Mouse (Mus musculus) MEL (cell line): ENCODE results near the gene Gdap1l1. TPM values are rescaled to one million over a fixed set of nuclear protein-coding genes. Genes with fewer than 3 reads are reported as not detected.

ENCODE experiments used
- DNase-seq: peaks from one replicate; pipeline ENCODE4 v3.0.0; 2011; ENCODE audit warnings: low read depth, low spot score
- H3K27ac ChIP-seq: 2 replicates; pipeline ENCODE4 v1.5.1; 2012; ENCODE audit warnings: low read depth, mild to moderate bottlenecking, control low read depth, low read length, moderate library complexity; ENCODE audit not compliant: control insufficient read depth
- H3K27me3 ChIP-seq, 2 experiments: fragments of 150-350 bp in 1 of 2; sonication (generic) in 1 of 2; 2 replicates each; pipeline ENCODE4 v1.6.1; 2012; ENCODE audit warnings: low read length in 2 of 2, mild to moderate bottlenecking in 2 of 2, improper control_type of control experiment in 1 of 2, moderate library complexity in 1 of 2; ENCODE audit not compliant: insufficient read depth in 2 of 2, control insufficient read depth in 1 of 2
- H3K36me3 ChIP-seq, 2 experiments: 2 replicates each; pipeline ENCODE4 v1.6.1; 2012 to 2014; ENCODE audit warnings: low read length in 2 of 2, improper control_type of control experiment in 1 of 2, inconsistent platforms in 1 of 2, mild to moderate bottlenecking in 1 of 2; ENCODE audit not compliant: insufficient read depth in 2 of 2, control insufficient read depth in 1 of 2
- H3K4me1 ChIP-seq, 2 experiments: fragments of 150-350 bp in 1 of 2; sonication (generic) in 1 of 2; 2 replicates each; pipeline ENCODE4 v1.6.1; 2012; ENCODE audit warnings: low read length in 2 of 2, improper control_type of control experiment in 1 of 2, mild to moderate bottlenecking in 1 of 2; ENCODE audit not compliant: insufficient read depth in 2 of 2, control insufficient read depth in 1 of 2
- H3K4me3 ChIP-seq, 2 experiments: fragments of 150-350 bp in 1 of 2; sonication (generic) in 1 of 2; 2 replicates each; pipeline ENCODE4 v1.5.1; 2012; ENCODE audit warnings: low read depth in 2 of 2, low read length in 2 of 2, mild to moderate bottlenecking in 2 of 2, moderate library complexity in 2 of 2, control low read depth in 1 of 2, improper control_type of control experiment in 1 of 2; ENCODE audit not compliant: control insufficient read depth in 1 of 2, insufficient read depth in 1 of 2
- H3K79me2 ChIP-seq: 2 replicates; pipeline ENCODE4 v1.6.1; 2012; ENCODE audit warnings: mild to moderate bottlenecking, low read length, moderate library complexity; ENCODE audit not compliant: control insufficient read depth, poor library complexity, insufficient read depth
- H3K9ac ChIP-seq: 2 replicates; pipeline ENCODE4 v1.6.1; 2012; ENCODE audit warnings: low read depth, mild to moderate bottlenecking, control low read depth, low read length, moderate library complexity; ENCODE audit not compliant: control insufficient read depth, poor library complexity, severe bottlenecking
- H3K9me3 ChIP-seq: fragments of 150-350 bp; sonication (generic); replicated peaks from 2 replicates; pipeline ENCODE4 v1.6.1; 2012; ENCODE audit warnings: mild to moderate bottlenecking, low read length, improper control_type of control experiment, moderate library complexity; ENCODE audit not compliant: insufficient read depth
- CHD1 ChIP-seq: IDR thresholded peaks from 2 replicates; pipeline ENCODE4 v1.6.1; 2012; ENCODE audit warnings: low read depth, mild to moderate bottlenecking, inconsistent platforms, low read length, improper control_type of control experiment
- E2F4 ChIP-seq: IDR thresholded peaks from 2 replicates; pipeline ENCODE4 v1.6.1; 2011; ENCODE audit warnings: low read depth, low read length, improper control_type of control experiment, borderline replicate concordance
- ELF1 ChIP-seq: IDR thresholded peaks from 2 replicates; pipeline ENCODE4 v1.6.1; 2014; ENCODE audit warnings: low read depth, mild to moderate bottlenecking, inconsistent platforms, low read length, improper control_type of control experiment, moderate library complexity
- GATA1 ChIP-seq: IDR thresholded peaks from 2 replicates; pipeline ENCODE4 v1.6.1; 2011; ENCODE audit warnings: low read depth, low read length, improper control_type of control experiment
- HCFC1 ChIP-seq: IDR thresholded peaks from 2 replicates; pipeline ENCODE4 v1.6.1; 2012; ENCODE audit warnings: low read depth, mild to moderate bottlenecking, inconsistent platforms, low read length, improper control_type of control experiment, moderate library complexity
- MEF2A ChIP-seq: IDR thresholded peaks from 2 replicates; pipeline ENCODE4 v1.6.1; 2014; ENCODE audit warnings: low read depth, mild to moderate bottlenecking, inconsistent platforms, low read length, improper control_type of control experiment; ENCODE audit not compliant: poor library complexity, insufficient replicate concordance, severe bottlenecking; ENCODE audit errors: extremely low read depth
- MXI1 ChIP-seq: IDR thresholded peaks from 2 replicates; pipeline ENCODE4 v1.6.1; 2011; ENCODE audit warnings: mild to moderate bottlenecking, low read depth, low read length, improper control_type of control experiment
- POLR2A ChIP-seq, 2 experiments: IDR thresholded peaks; 2 replicates each; pipeline ENCODE4 v1.6.1; 2011 to 2012; ENCODE audit warnings: low read length in 2 of 2, mild to moderate bottlenecking in 2 of 2, control low read depth in 1 of 2, improper control_type of control experiment in 1 of 2, low read depth in 1 of 2, moderate library complexity in 1 of 2; ENCODE audit not compliant: control insufficient read depth in 1 of 2, insufficient read depth in 1 of 2, poor library complexity in 1 of 2
- POLR2AphosphoS5 ChIP-seq: IDR thresholded peaks from 2 replicates; pipeline ENCODE4 v1.6.1; 2012; ENCODE audit warnings: low read depth, borderline replicate concordance, mild to moderate bottlenecking, inconsistent platforms, low read length, moderate library complexity, mixed read lengths
- RAD21 ChIP-seq: IDR thresholded peaks from 2 replicates; pipeline ENCODE4 v1.6.1; 2011; ENCODE audit warnings: mild to moderate bottlenecking, low read depth, low read length, improper control_type of control experiment
- RCOR1 ChIP-seq: IDR thresholded peaks from 2 replicates; pipeline ENCODE4 v1.6.1; 2012; ENCODE audit warnings: low read depth, mild to moderate bottlenecking, inconsistent platforms, low read length, improper control_type of control experiment
- SIN3A ChIP-seq: IDR thresholded peaks from 2 replicates; pipeline ENCODE4 v1.6.1; 2012; ENCODE audit warnings: low read length, improper control_type of control experiment, inconsistent platforms
- SMC3 ChIP-seq: IDR thresholded peaks from 2 replicates; pipeline ENCODE4 v1.6.1; 2011; ENCODE audit warnings: low read depth, low read length, improper control_type of control experiment
- TAL1 ChIP-seq: IDR thresholded peaks from 2 replicates; pipeline ENCODE4 v1.6.1; 2012; ENCODE audit warnings: mild to moderate bottlenecking, inconsistent platforms, low read length, moderate library complexity, mixed read lengths
- TBP ChIP-seq: IDR thresholded peaks from 2 replicates; pipeline ENCODE4 v1.8.0; 2011; ENCODE audit warnings: low read depth, low read length, improper control_type of control experiment
- UBTF ChIP-seq: IDR thresholded peaks from 2 replicates; pipeline ENCODE4 v1.6.1; 2012; ENCODE audit warnings: low read depth, mild to moderate bottlenecking, inconsistent platforms, low read length, improper control_type of control experiment, moderate library complexity, borderline replicate concordance; ENCODE audit not compliant: insufficient read depth
- polyA plus RNA-seq, 2 experiments: library from polyadenylated mRNA; stranded (reverse) in 1 of 2; unstranded in 1 of 2; fragments of >175 nt in 1 of 2; fragments of >200 nt in 1 of 2; gene quantifications; 2 replicates each; pipeline versions ENCODE4 v1.2.1 to v1.2.4; 2012; ENCODE audit warnings: low replicate concordance in 2 of 2, low read depth in 1 of 2; ENCODE audit not compliant: insufficient read length in 2 of 2, insufficient read depth in 1 of 2, missing spikeins in 1 of 2
- total RNA-seq: library from RNA; depleted of rRNA; stranded (reverse); fragments of 300-350 nt; gene quantifications from 2 replicates; pipeline ENCODE4 v1.2.3, GENCODE M21; 2012

Gene Gdap1l1
- total and polyA plus RNA-seq, 3 experiments, result not detected

GRCm38 (mm10) chr2:163424597-163424996, 13.7 kb upstream of the Gdap1l1 start, which contains the start of gene Oser1:
Gene Oser1 (minus strand): TSS chr2:163424697.
- Histone ChIP-seq H3K9me3 (no peaks in the 10 kb centered on the region), H3K4me3 (no peak within 1 kb of the TSS), H3K27ac (no peak within 1 kb of the TSS), H3K9ac (no peak within 1 kb of the TSS), H3K36me3 (peaks cover 0 to 9% of the 10 kb centered on the region in 2 experiments; a peak in 2 of 4 replicates), H3K27me3 (no peaks in the 10 kb centered on the region), H3K79me2 (peaks cover 12% of the 10 kb centered on the region), H3K4me1 (peaks cover 4 to 7% of the 10 kb centered on the region in 2 experiments; a peak in 3 of 4 replicates)
- DNase-seq, result no peak
- TF ChIP-seq HCFC1 (no peak), CHD1 (no peak), E2F4 (no peak), ELF1 (no peak), TBP (no peak), MXI1 (no peak), MEF2A (no peak)

DNA sequence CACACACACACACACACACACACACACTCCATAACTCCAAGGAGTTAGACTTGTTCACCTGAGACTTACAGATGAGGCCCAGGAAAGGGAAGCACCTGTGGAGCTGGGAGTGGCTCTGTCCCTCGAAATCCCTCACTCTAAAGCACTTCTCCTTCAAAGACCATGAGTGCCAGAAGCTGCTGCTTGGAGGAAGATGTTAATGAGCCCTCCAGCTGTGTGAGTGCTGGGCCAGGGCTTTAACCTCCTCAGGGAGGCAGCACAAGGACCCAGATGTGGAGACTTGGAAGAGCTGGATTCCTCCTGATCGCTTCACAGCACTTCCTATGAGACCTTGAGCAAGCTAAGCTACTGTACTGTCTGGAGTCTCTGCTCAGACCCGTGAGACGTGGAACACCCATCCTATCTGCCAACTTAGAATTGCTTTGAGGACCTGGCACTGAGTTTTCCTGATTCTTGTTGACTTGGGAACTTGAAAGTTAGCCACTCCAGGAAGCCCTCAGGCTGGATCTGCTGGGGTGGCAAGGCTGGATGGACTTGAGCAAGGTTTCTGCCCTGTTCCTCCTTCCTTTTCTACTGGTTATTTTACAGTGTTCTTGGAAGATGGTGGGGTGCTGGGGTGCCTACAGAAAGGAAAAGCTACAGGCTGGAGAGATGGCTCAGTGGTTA, 9.8 kb upstream of the Gdap1l1 start:
- TF ChIP-seq POLR2AphosphoS5 (no peak), GATA1 (no peak), RAD21 (no peak), UBTF (no peak), SIN3A (no peak), CHD1 (no peak), SMC3 (no peak), RCOR1 (no peak)

DNA sequence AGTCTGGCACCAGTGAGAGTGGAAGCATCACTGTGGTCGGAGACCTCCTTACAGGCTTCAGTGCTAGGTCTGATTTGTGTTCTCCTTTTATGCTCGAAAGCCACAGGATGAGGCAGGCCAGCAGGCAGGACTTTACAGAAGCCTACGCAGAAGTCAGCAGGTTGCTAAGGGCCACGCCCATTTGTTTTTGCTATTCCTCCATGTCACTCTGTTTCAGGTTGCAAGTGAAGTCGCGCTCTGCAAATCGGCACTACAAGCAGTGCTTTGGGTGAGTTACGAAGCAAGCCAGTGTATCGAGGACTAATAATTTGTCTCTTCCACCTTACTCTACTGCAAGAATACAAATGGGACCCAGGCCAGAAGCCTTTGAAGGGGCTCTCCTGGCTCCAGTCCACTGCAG, 7.0 kb upstream of the Gdap1l1 start:
- Histone ChIP-seq H3K27me3 (peaks cover 0 to 2% of the 10 kb centered on the region in 2 experiments; a peak in 1 of 4 replicates), H3K4me3 (no peak overlapping the region), H3K9me3 (no peaks in the 10 kb centered on the region), H3K9ac (no peak overlapping the region), H3K27ac (no peak overlapping the region), H3K79me2 (no peaks in the 10 kb centered on the region), H3K4me1 (0 out of 4 replicates have a peak, but pooled peaks cover 0 to 3% of the 10 kb centered on the region in 2 experiments), H3K36me3 (no peaks in the 10 kb centered on the region)
- no peak for TF ChIP-seq POLR2A (IDR thresholded peaks at IDR 0.05; ENCODE audit: control insufficient read depth in 1 of 2, insufficient read depth in 1 of 2, low read depth in 1 of 2, low read length in 2 of 2, poor library complexity in 1 of 2)
- TF ChIP-seq TAL1, result no peak
- DNase-seq, result no peak

More for the DNA sequence above, 9.8 kb upstream of the Gdap1l1 start:
- no peak for DNase-seq
- Histone ChIP-seq H3K27ac (no peak overlapping the region), H3K9me3 (no peaks in the 10 kb centered on the region), H3K27me3 (peaks cover 0 to 2% of the 10 kb centered on the region in 2 experiments; a peak in 1 of 4 replicates), H3K9ac (no peak overlapping the region), H3K4me1 (no peaks in the 10 kb centered on the region), H3K36me3 (no peaks in the 10 kb centered on the region), H3K79me2 (no peaks in the 10 kb centered on the region), H3K4me3 (no peak overlapping the region)
